Mouse (Mus musculus) midbrain, postnatal 0 days (tissue): Measurements from ENCODE around the gene Zmynd10. TPM values are rescaled to one million over a fixed set of nuclear protein-coding genes. Genes with fewer than 3 reads are reported as not detected.

Source experiments
- ATAC-seq: fragments of 200-750 bp; cut with Nextera tagmentation; 2 replicates; pipeline ENCODE4 v1.8.0; 2017; ENCODE audit warnings: moderate number of reproducible peaks, mild to moderate bottlenecking, moderate TSS enrichment, moderate library complexity; ENCODE audit not compliant: low FRiP score
- DNase-seq: peaks from one replicate; pipeline ENCODE4 v3.0.0-alpha.2; 2015; ENCODE audit warnings: low spot score
- H3K27ac ChIP-seq: fragments of 300-500 bp; sonication (generic); 2 replicates; pipeline ENCODE4 v1.5.1; 2014; ENCODE audit warnings: low read depth, mild to moderate bottlenecking, low read length, mixed read lengths
- H3K27me3 ChIP-seq: fragments of 300-500 bp; sonication (generic); 2 replicates; pipeline ENCODE4 v1.6.1; 2014; ENCODE audit warnings: low read length, control low read depth, mixed read lengths; ENCODE audit not compliant: insufficient read depth
- H3K36me3 ChIP-seq: fragments of 300-500 bp; sonication (generic); 2 replicates; pipeline ENCODE4 v1.6.1; 2014; ENCODE audit warnings: low read length, control low read depth, mixed read lengths; ENCODE audit not compliant: insufficient read depth
- H3K4me1 ChIP-seq: fragments of 300-500 bp; sonication (generic); 2 replicates; pipeline ENCODE4 v1.6.1; 2014; ENCODE audit warnings: mild to moderate bottlenecking, control low read depth, antibody characterized with exemption, low read length, mixed read lengths; ENCODE audit not compliant: insufficient read depth
- H3K4me2 ChIP-seq: fragments of 300-500 bp; sonication (generic); 2 replicates; pipeline ENCODE4 v1.6.1; 2014; ENCODE audit warnings: low read depth, mild to moderate bottlenecking, low read length, mixed read lengths; ENCODE audit not compliant: poor library complexity, severe bottlenecking
- H3K4me3 ChIP-seq: fragments of 300-500 bp; sonication (generic); 2 replicates; pipeline ENCODE4 v1.5.1; 2014; ENCODE audit warnings: low read depth, mild to moderate bottlenecking, low read length, moderate library complexity
- H3K9ac ChIP-seq: fragments of 300-500 bp; sonication (generic); replicated peaks from 2 replicates; pipeline ENCODE4 v1.6.1; 2014; ENCODE audit warnings: mild to moderate bottlenecking, low read length, moderate library complexity, mixed read lengths; ENCODE audit not compliant: poor library complexity, severe bottlenecking
- H3K9me3 ChIP-seq: fragments of 300-500 bp; sonication (generic); 2 replicates; pipeline ENCODE4 v1.6.1; 2016; ENCODE audit warnings: low read length, control low read depth
- CTCF ChIP-seq: IDR thresholded peaks from 2 replicates; pipeline ENCODE4 v1.5.1; 2016; ENCODE audit warnings: antibody characterized with exemption, mild to moderate bottlenecking
- WGBS: fragments of 180-500 bp; shearing (Covaris S2); extraction: QIAGEN DNeasy Blood & Tissue Kit; methylation state at CpG from one replicate; pipeline ENCODE4 v1.1.7; 2014; 5-methylcytosine and 5-hydroxymethylcytosine counted together
- polyA plus RNA-seq: library from polyadenylated mRNA; unstranded; fragments of >200 nt; fragmentation: Nextera tagmentation; extraction: Ambion mirVana; gene quantifications from 2 replicates; pipeline ENCODE4 v1.2.1, GENCODE M21; 2015
- total RNA-seq: library from RNA; depleted of rRNA; stranded (reverse); fragments of >200 nt; gene quantifications from 2 replicates; pipeline ENCODE4 v1.2.3, GENCODE M21; 2014

Gene Zmynd10
- total and polyA plus RNA-seq, 2 experiments from 2014 or later: 3.3 to 4.9 TPM

- Histone ChIP-seq H3K4me2 (0 out of 2 replicates have a peak overlapping the region, but pooled peaks have one; percentile 4), H3K9ac (0 out of 2 replicates have a peak overlapping the region, but pooled peaks have one; percentile 13), H3K36me3 (peaks cover 17% of the 10 kb centered on the region; the same call in 1 of the 2 replicates), H3K4me1 (peaks cover 3% of the 10 kb centered on the region; the same call in 1 of the 2 replicates), H3K4me3 (no peak overlapping the region), H3K27me3 (peaks cover 5% of the 10 kb centered on the region; the same call in 1 of the 2 replicates), H3K9me3 (no peaks in the 10 kb centered on the region), H3K27ac (no peak overlapping the region; the same call in 1 of the 2 replicates)
- peak; percentile 14 for TF ChIP-seq CTCF
- WGBS: 25% methylated on average over 24 of the region's 25 CpGs
- ATAC-seq (no peak), DNase-seq (no peak)
Measured at GRCm38 (mm10) chr9:107521711-107522399, 25.2 kb upstream of the Zmynd10 start.

- no peak for TF ChIP-seq CTCF
- Histone ChIP-seq H3K4me3 (no peak overlapping the region), H3K36me3 (peaks cover 12% of the 10 kb centered on the region; the same call in 1 of the 2 replicates), H3K4me1 (peaks cover 3% of the 10 kb centered on the region; the same call in 1 of the 2 replicates), H3K9ac (no peak overlapping the region), H3K9me3 (no peaks in the 10 kb centered on the region), H3K27ac (no peak overlapping the region), H3K27me3 (peaks cover 5% of the 10 kb centered on the region; the same call in 1 of the 2 replicates), H3K4me2 (no peak overlapping the region)
- DNase-seq (no peak), ATAC-seq (no peak)
- 38% methylated on average over 2 of the region's 2 CpGs for WGBS
Measured at GRCm38 (mm10) chr9:107522400-107522711, 24.7 kb upstream of the Zmynd10 start.

- TF ChIP-seq CTCF: peak; percentile 57
- peaks cover 3% of the 10 kb centered on the region; the same call in 1 of the 2 replicates for H3K4me1 ChIP-seq
- DNase-seq: peak; percentile 62
- peak; percentile 54; the same call in 1 of the 2 replicates for ATAC-seq
- 8% methylated on average over 44 of the region's 44 CpGs for WGBS
- peaks cover 11% of the 10 kb centered on the region; the same call in 1 of the 2 replicates for H3K36me3 ChIP-seq
- H3K4me2 ChIP-seq: peak overlapping the region; percentile 52
- H3K9ac ChIP-seq: peak overlapping the region; percentile 1; the same call in 1 of the 2 replicates
- peaks cover 5% of the 10 kb centered on the region; the same call in 1 of the 2 replicates for H3K27me3 ChIP-seq
- H3K4me3 ChIP-seq: peak overlapping the region; percentile 25
- H3K27ac ChIP-seq: no peak overlapping the region
- H3K9me3 ChIP-seq: no peaks in the 10 kb centered on the region
Measured at GRCm38 (mm10) chr9:107526198-107527026, 20.7 kb upstream of the Zmynd10 start.

- WGBS: under 1% methylated on average over 48 of the region's 48 CpGs
- H3K36me3 ChIP-seq: peaks cover 16% of the 10 kb centered on the region
- H3K9me3 ChIP-seq: no peaks in the 10 kb centered on the region
- DNase-seq (peak; percentile 99), ATAC-seq (peak; percentile 98)
- H3K27ac ChIP-seq: peak within 1 kb of the TSS; percentile 81
- peak within 1 kb of the TSS; percentile 90 for H3K4me3 ChIP-seq
- peak within 1 kb of the TSS; percentile 90 for H3K9ac ChIP-seq
- peak; percentile 46; the same call in 1 of the 2 replicates for TF ChIP-seq CTCF
- peaks cover 14% of the 10 kb centered on the region for H3K4me1 ChIP-seq
- no peaks in the 10 kb centered on the region for H3K27me3 ChIP-seq
- peak within 1 kb of the TSS; percentile 98 for H3K4me2 ChIP-seq
Measured at GRCm38 (mm10) chr9:107533791-107534407, 13.2 kb upstream of the Zmynd10 start, which contains the start of gene Tmem115. Gene Tmem115 (plus strand): TSS chr9:107533945.

GRCm38 (mm10) chr9:107534408-107535202 lies 12.5 kb upstream of the Zmynd10 start:
- ATAC-seq (peak; percentile 8; the same call in 1 of the 2 replicates), DNase-seq (no peak)
- no peak for TF ChIP-seq CTCF
- H3K36me3 ChIP-seq: peaks cover 23% of the 10 kb centered on the region
- peak overlapping the region; percentile 81 for H3K27ac ChIP-seq
- H3K4me3 ChIP-seq: peak overlapping the region; percentile 90
- no peaks in the 10 kb centered on the region for H3K27me3 ChIP-seq
- H3K4me2 ChIP-seq: peak overlapping the region; percentile 98
- WGBS: under 1% methylated on average over 40 of the region's 40 CpGs
- H3K4me1 ChIP-seq: peaks cover 14% of the 10 kb centered on the region
- no peaks in the 10 kb centered on the region for H3K9me3 ChIP-seq
- peak overlapping the region; percentile 90 for H3K9ac ChIP-seq
